Mouse (Mus musculus): ENCODE measurements at regions not wholly inside any gene's neighbourhood (a gene's known extent, or its start where the extent isn't known, plus 50 kb on each side); places are given as distances from the start of the nearest gene placed in this dataset.

DNA sequence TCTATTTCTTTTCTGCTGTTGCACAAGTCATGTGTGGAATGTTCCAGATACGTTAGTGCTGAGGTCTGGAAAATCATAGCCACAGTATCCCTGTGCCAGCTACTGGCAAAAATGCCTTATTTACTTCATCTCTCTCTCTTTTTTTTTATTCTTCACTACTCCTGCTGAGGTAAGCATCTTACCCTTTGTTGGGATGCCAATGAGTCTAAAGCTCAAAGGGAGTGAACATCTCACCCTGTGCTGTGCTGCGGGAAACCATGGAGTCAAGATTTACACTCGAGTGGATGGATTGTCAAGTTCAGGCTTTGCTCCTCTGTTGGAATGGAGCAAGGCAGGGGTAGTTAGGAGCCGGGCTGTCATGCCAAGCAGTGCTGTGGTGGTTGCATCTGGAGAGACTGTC is 140.1 kb upstream of the Tmpo start:
- 82% methylated on average over 4 of the region's 4 CpGs for WGBS
- no peak overlapping the region for H3K27ac ChIP-seq
- H3K4me3 ChIP-seq: no peak overlapping the region
- peaks cover 4% of the 10 kb centered on the region for H3K4me1 ChIP-seq
- DNase-seq (ENCODE audit: extremely low spot score, low spot score): no peak
- H3K27me3 ChIP-seq (ENCODE audit: poor library complexity, severe bottlenecking): no peaks in the 10 kb centered on the region
- no peaks in the 10 kb centered on the region for H3K9me3 ChIP-seq
- H3K36me3 ChIP-seq (replicated peaks): no peaks in the 10 kb centered on the region

DNA sequence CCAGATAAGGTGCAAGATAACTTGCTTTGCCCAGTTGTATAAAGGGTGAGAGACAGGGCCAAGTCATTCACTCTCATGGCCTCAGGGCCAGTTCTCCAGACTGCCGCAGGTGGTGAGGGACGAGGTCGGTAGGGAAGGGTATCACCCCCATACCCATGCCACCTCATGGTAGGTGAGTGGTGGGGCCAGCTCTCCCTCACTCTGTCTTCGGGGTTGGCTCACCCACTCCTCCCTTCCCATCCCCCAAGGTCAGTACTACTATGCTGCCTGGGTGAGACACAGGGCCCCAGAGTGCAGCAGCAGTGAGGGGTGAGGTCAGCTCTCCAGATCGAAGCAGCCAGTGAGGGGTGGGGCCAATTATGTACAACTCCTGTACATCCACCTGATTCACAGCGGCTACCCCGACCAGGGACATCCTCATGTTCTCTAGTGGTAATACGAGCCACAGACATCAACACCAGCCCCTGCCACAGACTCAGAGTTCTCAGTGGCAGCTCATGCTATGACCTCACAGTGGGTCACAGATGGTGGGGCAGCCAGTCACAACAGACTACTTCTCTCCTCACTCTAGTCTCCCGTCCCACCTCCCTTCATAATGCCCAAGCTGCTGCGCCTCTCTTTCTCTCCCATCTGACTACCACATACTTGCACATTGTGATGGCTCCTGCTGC is 138.5 kb upstream of the Tmpo start:
- no peaks in the 10 kb centered on the region for H3K4me1 ChIP-seq
- H3K36me3 ChIP-seq (replicated peaks): no peaks in the 10 kb centered on the region
- H3K27ac ChIP-seq: no peak overlapping the region; the same call in 1 of the 2 replicates
- no peak overlapping the region for H3K4me3 ChIP-seq
- no peaks in the 10 kb centered on the region for H3K27me3 ChIP-seq (ENCODE audit: poor library complexity, severe bottlenecking)
- DNase-seq (ENCODE audit: extremely low spot score, low spot score): no peak
- H3K9me3 ChIP-seq: no peaks in the 10 kb centered on the region
- WGBS: 87% methylated on average over 10 of the region's 10 CpGs

DNA sequence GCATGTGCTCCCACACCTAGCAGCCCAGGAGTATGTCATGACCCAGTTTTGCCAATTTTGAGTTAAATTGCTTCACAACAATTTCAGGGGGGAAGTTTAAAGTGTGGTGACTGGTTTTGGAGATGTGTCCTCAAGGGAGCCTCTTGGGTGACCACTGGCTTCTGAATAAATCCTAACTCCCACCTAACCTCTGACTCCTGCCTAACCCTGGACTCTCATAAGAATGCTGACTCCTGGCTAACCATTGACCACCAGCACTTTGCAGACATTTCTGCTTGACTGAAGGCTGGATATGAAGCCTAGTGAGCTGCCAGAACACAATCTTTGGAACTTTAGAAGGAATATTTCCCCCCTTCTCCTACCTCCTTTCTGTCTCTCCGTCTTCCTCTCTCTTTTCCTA is 133.3 kb upstream of the Tmpo start:
- no peaks in the 10 kb centered on the region for H3K27me3 ChIP-seq (ENCODE audit: poor library complexity, severe bottlenecking)
- DNase-seq (ENCODE audit: extremely low spot score, low spot score): no peak
- H3K4me3 ChIP-seq: no peak overlapping the region
- no peaks in the 10 kb centered on the region for H3K36me3 ChIP-seq (replicated peaks)
- no peak overlapping the region for H3K27ac ChIP-seq
- H3K4me1 ChIP-seq: no peaks in the 10 kb centered on the region
- WGBS: 90% methylated on average over 1 of the region's 1 CpGs
- H3K9me3 ChIP-seq: no peaks in the 10 kb centered on the region; the same call in 1 of the 2 replicates

DNA sequence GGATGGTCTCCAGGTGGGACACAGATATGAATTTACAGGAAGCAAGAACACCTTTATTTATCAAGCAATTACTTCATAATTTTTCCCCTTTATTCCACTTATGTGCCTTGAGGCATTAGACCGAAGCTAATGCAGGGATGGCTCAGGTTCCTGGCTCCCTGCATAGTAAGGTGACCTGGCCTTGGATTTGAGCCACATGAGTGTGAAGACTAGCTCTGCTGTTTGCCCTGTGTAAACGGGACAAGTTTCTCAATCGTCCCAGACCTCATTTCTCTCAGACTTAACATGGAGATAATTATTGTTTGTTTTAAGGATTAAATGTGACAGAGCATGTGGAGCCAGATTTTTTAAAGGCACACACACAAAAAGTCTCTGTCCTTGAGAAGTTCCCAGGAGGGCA is 132.2 kb upstream of the Tmpo start:
- no peaks in the 10 kb centered on the region; the same call in 1 of the 2 replicates for H3K9me3 ChIP-seq
- no peak for DNase-seq (ENCODE audit: extremely low spot score, low spot score)
- 66% methylated on average over 3 of the region's 3 CpGs for WGBS
- H3K4me1 ChIP-seq: no peaks in the 10 kb centered on the region
- H3K27ac ChIP-seq: no peak overlapping the region
- H3K4me3 ChIP-seq: no peak overlapping the region
- H3K36me3 ChIP-seq (replicated peaks): no peaks in the 10 kb centered on the region
- H3K27me3 ChIP-seq (ENCODE audit: poor library complexity, severe bottlenecking): no peaks in the 10 kb centered on the region

DNA sequence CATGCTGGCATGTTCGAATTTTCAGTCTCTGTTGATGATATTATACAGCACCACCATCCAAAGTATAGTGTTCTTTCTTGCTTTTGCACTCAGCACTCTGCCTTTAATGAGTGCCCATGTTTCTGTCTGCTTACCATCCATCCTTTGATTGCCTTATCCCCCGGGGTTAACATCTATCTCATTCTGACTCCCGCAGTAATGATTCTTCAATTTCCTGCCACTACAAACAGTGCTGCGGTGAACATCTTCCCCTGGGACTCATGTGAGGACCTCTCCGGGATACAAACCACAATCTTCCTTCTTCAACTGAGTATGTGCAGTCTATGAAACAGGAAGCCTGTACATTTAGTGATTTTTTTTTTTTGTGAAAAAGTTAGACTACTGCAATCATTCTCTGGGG is 131.8 kb upstream of the Tmpo start:
- Histone ChIP-seq H3K4me1 (no peaks in the 10 kb centered on the region), H3K9me3 (no peaks in the 10 kb centered on the region; the same call in 1 of the 2 replicates), H3K27me3 (ENCODE audit: poor library complexity, severe bottlenecking) (no peaks in the 10 kb centered on the region), H3K27ac (no peak overlapping the region), H3K4me3 (no peak overlapping the region), H3K36me3 (replicated peaks) (no peaks in the 10 kb centered on the region)
- 92% methylated on average over 5 of the region's 5 CpGs for WGBS
- no peak for DNase-seq (ENCODE audit: extremely low spot score, low spot score)

DNA sequence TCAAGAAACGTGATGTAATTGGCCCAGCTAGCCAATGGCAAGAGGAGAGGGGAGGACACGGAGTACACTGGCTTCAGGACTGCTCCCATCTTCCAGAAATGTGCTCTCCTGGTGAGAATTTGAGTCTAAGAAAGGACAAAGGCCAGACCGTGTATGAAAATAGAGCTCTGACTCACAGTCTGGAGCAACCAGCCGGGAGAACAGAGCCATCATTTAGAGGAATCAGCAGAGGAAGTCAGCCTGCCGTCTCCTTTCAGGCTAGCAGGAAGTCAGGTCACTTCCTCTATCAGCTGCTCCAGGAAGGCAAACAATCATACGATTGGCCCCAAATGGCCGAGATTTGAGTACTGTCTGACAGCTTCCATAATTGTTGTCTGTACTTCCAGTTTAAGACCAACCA is 119.0 kb upstream of the Tmpo start:
- Histone ChIP-seq H3K36me3 (replicated peaks) (no peaks in the 10 kb centered on the region), H3K27ac (no peak overlapping the region), H3K27me3 (ENCODE audit: poor library complexity, severe bottlenecking) (0 out of 2 replicates have a peak, but pooled peaks cover 7% of the 10 kb centered on the region), H3K9me3 (no peaks in the 10 kb centered on the region), H3K4me1 (peaks cover 8% of the 10 kb centered on the region; the same call in 1 of the 2 replicates), H3K4me3 (no peak overlapping the region)
- WGBS: 77% methylated on average over 7 of the region's 7 CpGs
- no peak for DNase-seq (ENCODE audit: extremely low spot score, low spot score)

DNA sequence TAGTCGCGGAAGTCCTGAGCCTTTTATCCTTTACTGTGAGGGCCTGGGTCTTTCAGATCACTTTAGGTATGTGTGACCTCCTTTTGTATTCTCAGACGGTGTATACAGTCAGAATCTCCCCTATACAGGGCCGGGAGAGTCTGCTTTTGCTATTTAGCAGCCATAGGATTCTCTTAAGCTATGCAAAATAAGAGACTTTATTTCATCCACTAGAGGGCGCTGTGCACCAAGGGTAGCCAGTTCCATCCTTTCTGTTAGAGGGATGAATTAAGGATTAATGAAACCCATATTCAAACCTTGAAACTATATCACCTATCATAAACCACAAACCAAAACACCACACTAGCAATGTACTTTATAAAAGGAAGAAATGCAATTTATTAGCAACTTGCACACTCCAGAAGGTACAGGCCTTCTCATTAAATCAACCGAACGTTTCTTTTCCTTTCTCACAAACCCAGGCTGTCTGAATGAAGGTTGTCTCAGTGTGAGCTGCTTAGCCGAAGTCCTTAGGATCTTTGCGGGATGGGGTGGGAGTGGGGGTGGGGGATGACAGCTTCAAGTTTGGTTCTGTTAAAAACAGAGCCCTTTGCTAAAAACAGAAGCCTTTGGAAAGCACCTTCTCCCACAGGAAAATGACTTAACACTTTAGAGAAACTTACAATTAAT is 116.8 kb upstream of the Tmpo start:
- Histone ChIP-seq H3K9me3 (no peaks in the 10 kb centered on the region), H3K4me3 (no peak overlapping the region), H3K27ac (no peak overlapping the region), H3K36me3 (replicated peaks) (no peaks in the 10 kb centered on the region), H3K4me1 (peaks cover 8% of the 10 kb centered on the region; the same call in 1 of the 2 replicates), H3K27me3 (ENCODE audit: poor library complexity, severe bottlenecking) (0 out of 2 replicates have a peak, but pooled peaks cover 7% of the 10 kb centered on the region)
- peak; percentile 51 for DNase-seq (ENCODE audit: extremely low spot score, low spot score)
- WGBS: 24% methylated on average over 9 of the region's 9 CpGs

DNA sequence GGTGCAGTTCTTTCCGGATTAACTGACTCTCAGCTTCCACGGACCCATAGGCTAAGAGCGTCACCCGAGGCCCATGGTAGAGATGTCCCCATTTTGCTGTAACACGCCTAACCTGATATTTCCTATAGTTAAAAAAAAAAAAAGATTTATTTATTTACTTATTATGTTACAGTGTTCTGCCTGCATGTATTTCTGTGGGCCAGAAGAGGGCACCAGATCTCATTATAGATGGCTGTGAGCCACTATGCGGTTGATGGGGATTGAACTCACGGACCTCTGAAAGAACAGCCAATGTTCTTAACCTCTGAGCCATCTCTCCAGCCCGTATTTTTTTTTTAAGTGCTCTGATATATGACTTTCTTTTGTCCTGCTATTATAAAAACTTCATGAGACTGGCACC is 114.2 kb upstream of the Tmpo start:
- Histone ChIP-seq H3K4me1 (peaks cover 8% of the 10 kb centered on the region; the same call in 1 of the 2 replicates), H3K27me3 (ENCODE audit: poor library complexity, severe bottlenecking) (0 out of 2 replicates have a peak, but pooled peaks cover 7% of the 10 kb centered on the region), H3K9me3 (no peaks in the 10 kb centered on the region), H3K27ac (no peak overlapping the region), H3K4me3 (no peak overlapping the region), H3K36me3 (replicated peaks) (no peaks in the 10 kb centered on the region)
- 89% methylated on average over 8 of the region's 8 CpGs for WGBS
- no peak for DNase-seq (ENCODE audit: extremely low spot score, low spot score)

DNA sequence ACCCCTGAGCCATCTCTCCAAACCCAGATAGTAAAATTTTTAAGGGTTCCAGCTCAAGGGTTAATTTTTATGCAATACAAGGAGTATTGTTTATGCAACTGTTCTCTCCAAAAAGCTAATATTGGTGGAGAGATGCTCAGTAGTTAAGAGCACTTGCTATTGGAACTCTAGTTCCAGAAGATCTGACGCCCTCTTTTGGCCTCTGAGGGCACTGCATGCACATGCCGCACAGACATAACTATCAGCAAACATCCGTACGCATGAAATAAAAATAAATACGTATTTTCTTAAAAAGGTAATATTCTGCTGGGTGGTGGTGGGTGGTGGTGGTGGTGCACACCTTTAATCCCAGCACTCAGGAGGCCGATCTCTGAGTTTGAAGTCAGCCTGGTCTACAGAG is 112.1 kb upstream of the Tmpo start:
- Histone ChIP-seq H3K9me3 (no peaks in the 10 kb centered on the region), H3K4me1 (peaks cover 8% of the 10 kb centered on the region; the same call in 1 of the 2 replicates), H3K27me3 (ENCODE audit: poor library complexity, severe bottlenecking) (0 out of 2 replicates have a peak, but pooled peaks cover 7% of the 10 kb centered on the region), H3K36me3 (replicated peaks) (no peaks in the 10 kb centered on the region), H3K4me3 (no peak overlapping the region), H3K27ac (no peak overlapping the region)
- WGBS: 91% methylated on average over 6 of the region's 6 CpGs
- no peak for DNase-seq (ENCODE audit: extremely low spot score, low spot score)

DNA sequence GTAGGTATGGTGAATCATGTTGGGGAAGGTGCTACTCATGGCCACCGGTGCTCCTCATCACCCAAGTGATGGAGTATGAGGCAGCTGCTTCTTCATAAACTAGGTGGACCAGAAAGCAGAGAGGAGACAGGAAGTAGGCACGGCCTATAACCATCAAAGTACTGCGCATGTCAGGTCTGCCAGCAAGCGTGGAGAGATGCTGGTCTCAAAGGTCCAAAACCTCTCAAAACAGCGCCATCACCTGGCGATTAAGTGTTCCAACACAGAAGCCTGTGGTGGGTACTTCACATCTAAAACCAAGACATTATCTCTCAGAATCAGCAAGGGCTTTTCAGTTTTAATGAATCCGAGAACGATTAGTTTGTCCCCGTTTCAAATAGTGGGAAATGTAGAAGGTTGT is 103.1 kb upstream of the Tmpo start:
- H3K9me3 ChIP-seq: peaks cover 7% of the 10 kb centered on the region; the same call in 1 of the 2 replicates
- H3K4me1 ChIP-seq: no peaks in the 10 kb centered on the region
- no peak overlapping the region for H3K27ac ChIP-seq
- H3K4me3 ChIP-seq: no peak overlapping the region
- WGBS: 94% methylated on average over 9 of the region's 9 CpGs
- no peak for DNase-seq (ENCODE audit: extremely low spot score, low spot score)
- H3K27me3 ChIP-seq (ENCODE audit: poor library complexity, severe bottlenecking): no peaks in the 10 kb centered on the region
- H3K36me3 ChIP-seq (replicated peaks): no peaks in the 10 kb centered on the region

DNA sequence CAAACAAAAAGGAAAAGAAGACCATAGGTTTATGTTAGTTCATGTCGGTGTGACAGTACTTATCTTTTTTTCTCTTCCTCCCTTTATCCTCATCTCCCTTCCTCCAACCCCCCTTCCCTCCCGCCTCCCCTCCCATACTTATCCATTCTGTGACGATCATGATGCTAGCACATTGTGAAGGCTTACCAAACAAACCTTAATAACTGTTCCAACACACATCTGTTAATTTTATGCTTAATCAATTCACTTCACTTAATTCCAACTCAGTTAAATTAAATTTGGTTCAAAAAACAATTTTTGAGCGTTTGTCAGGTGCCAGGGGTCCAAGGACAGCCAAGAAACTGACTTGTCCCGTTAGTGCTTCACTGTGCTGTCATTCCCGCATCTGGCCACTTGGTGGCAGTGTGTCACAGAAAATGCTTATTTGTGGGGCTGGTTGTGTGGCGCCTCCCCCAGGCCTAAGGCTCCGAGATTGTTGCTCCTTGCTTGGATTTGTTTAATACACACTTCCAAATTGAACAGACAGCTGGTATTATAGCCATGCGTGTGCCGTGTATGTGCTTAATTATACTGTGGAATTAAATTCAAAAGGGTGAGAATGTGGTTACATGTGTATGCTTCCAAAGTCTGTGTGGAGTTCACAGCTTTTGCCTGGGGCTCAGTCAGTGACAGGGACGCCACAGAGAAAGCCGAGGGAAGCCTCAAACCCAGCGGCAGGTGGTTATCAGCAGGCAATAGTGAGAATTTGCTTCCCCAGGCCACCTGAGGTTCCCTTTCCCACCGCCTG is 90.0 kb upstream of the Tmpo start:
- Histone ChIP-seq H3K9me3 (no peaks in the 10 kb centered on the region), H3K27ac (peak overlapping the region; percentile 78), H3K4me3 (peak overlapping the region; percentile 22), H3K36me3 (replicated peaks) (no peaks in the 10 kb centered on the region), H3K27me3 (ENCODE audit: poor library complexity, severe bottlenecking) (no peaks in the 10 kb centered on the region), H3K4me1 (peaks cover 22% of the 10 kb centered on the region)
- DNase-seq (ENCODE audit: extremely low spot score, low spot score): peak; percentile 89
- 14% methylated on average over 14 of the region's 14 CpGs for WGBS

DNA sequence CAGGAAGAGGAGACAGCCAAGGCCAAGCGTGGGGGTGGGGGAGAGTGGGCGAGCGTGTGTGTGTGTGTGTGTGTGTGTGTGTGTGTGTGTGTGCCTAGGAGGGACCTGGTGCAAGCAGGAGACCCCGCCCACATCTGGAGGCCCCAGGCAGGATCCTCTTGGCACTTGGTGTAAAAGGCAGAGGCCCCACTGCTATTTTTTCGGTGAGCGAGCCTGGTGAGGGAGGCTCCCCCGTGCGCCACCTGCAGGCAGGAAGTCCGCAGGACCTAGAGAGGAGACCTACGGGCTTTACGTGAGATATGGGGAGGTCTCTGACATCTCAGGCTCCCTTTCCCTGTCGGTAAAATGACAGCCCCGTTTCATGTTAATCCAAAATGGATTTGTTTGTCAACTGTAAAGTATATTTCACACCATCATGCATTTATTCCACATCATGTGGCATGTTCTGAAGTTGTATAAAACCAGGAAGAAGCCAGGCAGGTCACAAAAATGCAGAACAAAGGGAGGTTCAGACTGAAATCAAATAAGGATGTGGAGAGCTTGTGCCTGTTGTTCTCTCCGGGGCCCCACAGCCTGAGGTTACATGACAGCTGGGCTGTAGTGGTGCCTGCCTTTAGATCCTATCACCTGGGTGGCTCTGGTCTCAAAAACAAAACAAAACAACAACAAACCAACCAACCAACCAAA is 89.3 kb upstream of the Tmpo start:
- peak; percentile 72 for DNase-seq (ENCODE audit: extremely low spot score, low spot score)
- H3K27me3 ChIP-seq (ENCODE audit: poor library complexity, severe bottlenecking): no peaks in the 10 kb centered on the region
- H3K9me3 ChIP-seq: no peaks in the 10 kb centered on the region
- WGBS: 24% methylated on average over 13 of the region's 14 CpGs
- peak overlapping the region; percentile 22; the same call in 1 of the 2 replicates for H3K4me3 ChIP-seq
- H3K27ac ChIP-seq: peak overlapping the region; percentile 78
- no peaks in the 10 kb centered on the region for H3K36me3 ChIP-seq (replicated peaks)
- H3K4me1 ChIP-seq: peaks cover 22% of the 10 kb centered on the region

Data from forebrain, embryonic 10.5 days (tissue).